Mouse (Mus musculus) c-Kit-negative CD71-positive TER-119-positive erythroid progenitor cells, embryonic 14.5 days (primary cell): ENCODE measurements around the gene Xrcc6.
A peak's percentile ranks its signal among the peaks of the same experiment; 100 is the strongest.

Experiments
- DNase-seq: peaks from one replicate; pipeline ENCODE4 v3.0.0-alpha.2; 2013; ENCODE audit warnings: low read depth, low spot score

Xrcc6 gene

DNA sequence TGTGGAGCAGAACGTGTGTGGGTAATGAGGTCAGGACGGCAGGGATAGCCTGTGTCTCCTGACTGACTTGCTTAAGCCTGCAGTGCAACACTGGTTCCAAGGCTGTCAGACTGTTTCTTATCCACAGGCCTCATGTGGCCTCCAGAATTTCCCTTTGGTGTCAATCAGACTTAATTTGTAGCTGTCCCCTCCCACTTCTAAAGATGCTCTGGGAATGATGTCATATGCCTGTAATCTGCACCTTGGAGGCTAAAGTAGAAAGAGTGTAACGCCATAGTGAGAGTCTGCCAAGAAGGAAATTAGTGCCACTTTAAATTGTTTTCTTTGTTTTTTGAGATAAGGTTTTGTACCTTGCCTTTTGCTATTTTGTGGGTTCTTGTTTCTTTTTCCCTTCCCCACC, 31.7 kb downstream of the Xrcc6 start:
- no peak for DNase-seq

- no peak for DNase-seq
Measured at GRCm38 (mm10) chr15:82022535-82023088, 35.0 kb downstream of the Xrcc6 start.

DNA sequence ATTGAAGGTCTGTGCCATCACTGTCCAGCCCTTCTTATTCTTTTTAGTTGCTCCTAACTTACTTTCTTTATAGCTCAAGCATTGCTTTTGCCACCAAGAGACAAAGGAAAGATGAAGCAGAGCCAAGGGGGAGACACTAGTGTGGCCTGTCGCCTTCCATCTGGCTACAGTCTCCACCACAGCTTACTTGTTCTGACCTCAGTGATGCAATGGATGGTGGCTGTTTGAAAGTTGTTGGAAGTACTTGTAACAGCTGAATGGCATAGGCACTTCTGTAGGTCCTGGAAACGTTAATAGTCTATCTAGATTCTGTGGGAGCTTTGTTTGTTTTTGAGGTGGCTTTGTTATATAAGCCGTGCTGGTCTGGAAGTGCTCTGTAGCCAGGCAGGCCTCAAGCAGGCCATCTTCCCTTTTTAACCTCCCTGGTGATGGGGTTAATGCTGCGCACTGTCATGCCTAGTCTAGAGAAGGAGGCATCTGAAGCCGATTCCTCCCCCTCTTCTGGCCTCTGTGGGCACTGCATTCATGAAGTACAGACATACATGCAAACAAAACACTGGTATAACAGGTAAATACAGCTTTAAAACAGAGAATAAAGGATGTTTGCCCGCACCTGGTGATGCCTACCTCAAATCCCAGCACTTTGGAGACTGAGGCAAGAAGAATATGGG, 36.5 kb downstream of the Xrcc6 start:
- DNase-seq = no peak

DNA sequence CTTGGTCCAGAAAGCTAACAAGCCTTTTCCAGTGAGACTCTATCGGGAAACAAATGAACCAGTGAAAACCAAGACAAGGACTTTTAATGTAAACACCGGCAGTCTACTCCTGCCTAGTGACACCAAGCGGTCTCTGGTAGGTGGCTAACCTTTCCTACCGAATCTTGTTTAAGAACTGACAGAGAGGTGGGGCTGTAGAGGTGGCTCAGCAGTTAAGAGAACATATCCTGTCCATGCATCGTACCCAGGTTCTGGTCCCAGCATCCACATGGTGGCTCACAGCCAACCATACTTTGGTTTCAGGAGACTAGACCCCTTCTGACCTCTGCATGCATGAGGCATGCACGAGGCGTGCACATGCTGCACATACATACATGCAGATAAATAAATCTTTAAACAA, 39.6 kb downstream of the Xrcc6 start:
- DNase-seq = no peak

- no peak for DNase-seq
Measured at GRCm38 (mm10) chr15:82027726-82028125, 40.1 kb downstream of the Xrcc6 start.

- DNase-seq = no peak
Measured at GRCm38 (mm10) chr15:82032386-82032785, 44.8 kb downstream of the Xrcc6 start.

DNA sequence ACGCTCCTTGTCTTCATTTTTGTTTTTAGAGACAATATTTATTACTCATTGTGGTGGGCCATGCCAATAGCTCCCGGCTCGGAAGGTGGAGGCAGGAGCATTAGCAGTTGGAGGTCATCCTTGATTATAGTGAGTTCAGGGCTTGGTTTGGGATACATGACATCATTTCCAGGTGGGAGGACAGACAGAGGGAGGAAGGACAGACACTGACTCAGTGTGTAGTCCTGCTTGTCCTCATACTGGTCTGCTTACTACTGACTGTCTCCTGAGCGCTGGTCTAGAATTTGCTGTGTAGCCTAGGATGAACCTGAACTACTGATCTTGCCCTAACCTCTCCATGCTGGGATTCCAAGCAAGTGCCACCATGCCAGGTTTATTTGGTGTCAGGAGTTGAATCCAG, 46.1 kb downstream of the Xrcc6 start, which contains the start of gene Desi1:
TSS of gene Desi1 (minus strand) at position 101 of the 400 bp plus-strand sequence.
- no peak for DNase-seq

DNA sequence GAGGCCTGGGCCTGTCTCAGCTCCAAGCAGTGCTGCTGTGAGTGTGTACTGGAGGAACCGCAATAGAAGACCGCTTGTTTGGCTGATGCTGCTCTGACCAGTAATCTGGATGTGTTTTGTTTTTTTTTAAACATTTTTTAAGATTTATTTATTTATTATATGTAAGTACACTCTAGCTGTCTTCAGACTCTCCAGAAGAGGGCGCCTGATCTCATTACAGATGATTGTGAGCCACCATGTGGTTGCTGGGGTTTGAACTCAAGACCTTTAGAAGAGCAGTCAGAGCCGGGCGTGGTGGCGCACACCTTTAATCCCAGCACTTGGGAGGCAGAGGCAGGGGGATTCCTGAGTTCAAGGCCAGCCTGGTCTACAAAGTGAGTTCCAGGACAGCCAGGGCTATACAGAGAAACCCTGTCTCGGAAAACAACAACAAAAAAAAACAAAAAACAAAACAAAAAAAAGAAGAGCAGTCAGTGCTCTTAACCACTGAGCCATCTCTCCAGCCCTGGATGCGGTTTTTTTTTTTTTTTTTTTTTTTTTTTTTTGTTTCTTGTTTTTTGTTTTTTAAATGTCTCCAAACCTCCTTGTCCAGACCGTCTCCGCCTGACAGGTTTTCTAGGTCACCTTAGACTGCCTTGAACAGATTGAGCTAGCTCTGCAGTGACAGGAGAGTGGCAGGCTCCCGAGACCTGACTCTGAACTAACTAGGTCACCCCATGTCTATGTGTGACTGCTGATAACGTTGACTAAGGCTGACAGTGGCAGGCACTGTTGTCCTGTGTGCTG, 48.5 kb downstream of the Xrcc6 start:
- no peak for DNase-seq

DNA sequence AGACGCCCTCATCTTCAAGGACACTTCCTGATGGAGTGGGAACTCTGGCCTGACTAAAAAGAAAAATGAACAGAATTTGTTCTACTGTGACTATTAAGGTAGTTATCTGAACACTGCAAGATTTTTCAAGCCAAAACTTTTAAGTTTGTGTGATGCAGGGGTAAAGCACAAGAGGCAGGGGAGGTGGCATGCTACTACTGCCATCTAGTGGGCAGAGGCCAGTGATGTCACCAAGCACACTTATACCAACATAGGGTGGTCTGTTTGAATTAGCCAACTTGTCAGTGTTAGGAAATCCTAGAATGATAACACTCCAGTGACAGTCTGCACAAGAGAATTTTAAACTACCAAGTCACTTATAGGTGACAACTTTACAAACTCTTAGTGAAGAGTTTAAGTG, 53.0 kb downstream of the Xrcc6 start:
- DNase-seq = peak; percentile 29

DNA sequence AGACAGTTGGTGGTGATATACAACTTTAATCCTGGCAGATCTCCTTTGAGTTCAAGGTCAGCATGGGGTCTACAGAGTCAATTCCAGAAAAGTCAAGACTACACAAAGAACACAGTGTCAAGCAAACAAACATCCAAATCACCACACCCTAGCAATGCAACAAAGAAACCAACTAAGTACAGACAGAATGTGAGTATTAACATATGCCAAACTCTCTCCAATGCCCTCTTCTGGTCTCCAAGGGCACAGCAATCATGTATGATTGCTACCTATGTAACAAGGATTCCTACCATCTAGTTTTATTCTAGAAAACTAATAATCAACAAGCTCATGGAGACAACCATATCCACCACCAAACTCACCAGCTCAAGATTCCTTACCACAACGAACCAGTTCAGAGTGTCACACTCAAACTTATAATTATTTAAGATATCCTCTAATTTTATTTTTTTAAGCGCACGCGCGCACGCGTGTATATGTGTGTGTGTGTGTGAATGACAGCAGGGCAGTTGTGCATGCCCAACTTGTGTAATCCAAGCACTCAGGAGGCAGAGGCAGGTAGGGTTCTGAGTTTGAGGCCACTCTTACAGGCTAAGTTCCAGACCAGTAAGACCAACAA, 56.6 kb downstream of the Xrcc6 start:
- DNase-seq = no peak

DNA sequence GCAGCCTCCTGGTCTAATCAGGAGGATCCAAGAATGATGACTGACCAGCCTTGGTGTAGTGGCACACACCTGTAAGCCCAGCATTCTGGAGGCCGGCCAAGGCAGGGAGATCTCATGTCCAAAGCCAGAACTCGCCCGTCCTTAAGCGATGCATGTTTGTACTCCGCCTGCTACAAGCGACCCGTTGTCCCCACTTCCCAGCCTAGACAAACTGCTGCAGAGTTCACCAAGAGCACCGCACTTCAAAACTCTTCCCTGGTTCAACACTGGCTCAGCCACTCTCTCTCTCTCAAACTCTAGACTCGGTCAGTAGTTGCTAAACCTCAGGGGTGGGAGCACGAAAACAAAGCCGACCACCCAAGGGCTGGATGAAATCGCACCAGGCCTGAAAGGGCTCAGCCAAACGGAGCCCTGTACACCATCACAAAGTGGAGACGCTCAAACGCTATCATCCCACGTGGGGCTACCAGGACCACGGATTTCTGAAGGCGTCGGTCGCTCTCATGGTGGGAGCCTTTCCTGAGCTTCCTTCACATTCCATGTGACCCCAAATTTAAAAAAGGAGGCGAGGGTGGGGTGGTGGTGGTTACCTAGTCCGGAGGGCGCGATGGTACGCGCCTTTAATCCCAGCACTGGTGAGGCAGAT, 58.7 kb downstream of the Xrcc6 start:
- DNase-seq = no peak

- peak; percentile 73 for DNase-seq
Measured at GRCm38 (mm10) chr15:82047080-82047883, 59.6 kb downstream of the Xrcc6 start, which contains the start of gene Snu13. TSS of gene Snu13 (minus strand) at chr15:82047598.

- no peak for DNase-seq
Measured at GRCm38 (mm10) chr15:82052544-82052943, 64.9 kb downstream of the Xrcc6 start.

GRCm38 (mm10) chr15:82058719-82059201, 71.1 kb downstream of the Xrcc6 start, which contains the start of gene 4930407I10Rik:
TSS of gene 4930407I10Rik (plus strand) at chr15:82059151.
- DNase-seq = no peak

GRCm38 (mm10) chr15:82063909-82064308, 76.3 kb downstream of the Xrcc6 start:
- no peak for DNase-seq

- peak; percentile 59 for DNase-seq
Measured at GRCm38 (mm10) chr15:82065511-82065910, 77.9 kb downstream of the Xrcc6 start.

DNA sequence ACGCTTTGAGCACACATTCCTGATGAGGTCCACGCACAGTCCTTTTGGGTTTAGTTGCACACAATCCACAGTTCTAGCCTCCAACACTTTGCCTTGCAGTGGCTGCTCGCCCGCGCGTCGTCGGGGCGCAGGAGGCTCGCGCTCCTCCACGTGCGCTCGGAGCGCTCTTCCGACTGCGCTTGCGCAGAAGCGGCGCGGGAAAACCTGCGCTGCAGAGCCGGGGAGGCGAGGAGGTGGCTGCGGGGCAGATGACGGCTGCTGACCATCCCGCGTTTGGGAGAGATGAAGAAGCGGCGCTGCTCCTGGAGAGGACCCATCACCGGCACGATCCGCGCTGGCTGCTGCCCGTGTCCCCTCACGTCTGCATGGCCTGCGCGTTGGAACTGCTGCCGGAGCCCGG, 82.3 kb downstream of the Xrcc6 start, which contains the start of gene Mei1:
TSS of gene Mei1 (plus strand) at position 99 of the 400 bp plus-strand sequence.
- DNase-seq = no peak

GRCm38 (mm10) chr15:82071816-82072469, 84.3 kb downstream of the Xrcc6 start:
- no peak for DNase-seq

GRCm38 (mm10) chr15:82073490-82073889, 85.9 kb downstream of the Xrcc6 start:
- DNase-seq = no peak

- DNase-seq = no peak
Measured at GRCm38 (mm10) chr15:82079883-82080282, 92.2 kb downstream of the Xrcc6 start.
